Mouse (Mus musculus): Measurements from ENCODE around the gene Lgals2. TPM values are rescaled to one million over a fixed set of nuclear protein-coding genes. Genes with fewer than 3 reads are reported as not detected.

The Lgals2 gene
- total RNA-seq, 2 experiments from 2014 or later = 0.62 to 0.64 TPM

- intact Hi-C loops (cut with DNase I) = no loop called here
- no peak for DNase-seq (ENCODE audit: low spot score)
Observed at GRCm38 (mm10) chr15:78830742-78831719, 24.3 kb downstream of the Lgals2 start.

GRCm38 (mm10) chr15:78829636-78830035, 25.7 kb downstream of the Lgals2 start:
- no peak for DNase-seq (ENCODE audit: low spot score)
- intact Hi-C loops (cut with DNase I) = no loop called here

GRCm38 (mm10) chr15:78828315-78828714, 27.0 kb downstream of the Lgals2 start:
- DNase-seq (ENCODE audit: low spot score) = no peak
- intact Hi-C loops (cut with DNase I) = no loop called here

GRCm38 (mm10) chr15:78826213-78827204, 28.8 kb downstream of the Lgals2 start:
- intact Hi-C loops (cut with DNase I) = loop anchor here (1.0 kb wide), 3 partner anchors 22 to 43 kb away; no protein-coding TSS in a partner anchor
- DNase-seq (ENCODE audit: low spot score) = peak; percentile 55

- no peak for DNase-seq (ENCODE audit: low spot score)
- intact Hi-C loops (cut with DNase I) = no loop called here
Observed at GRCm38 (mm10) chr15:78816074-78816391, 39.3 kb downstream of the Lgals2 start.

- no peak for DNase-seq (ENCODE audit: low spot score)
- intact Hi-C loops (cut with DNase I) = no loop called here
Observed at GRCm38 (mm10) chr15:78815314-78816073, 39.8 kb downstream of the Lgals2 start.

GRCm38 (mm10) chr15:78813603-78814002, 41.7 kb downstream of the Lgals2 start:
- intact Hi-C loops (cut with DNase I) = loop anchor here (5.0 kb wide), 1 partner anchor 39 kb away; no protein-coding TSS in a partner anchor
- DNase-seq (ENCODE audit: low spot score) = no peak

GRCm38 (mm10) chr15:78810146-78810545, 45.2 kb downstream of the Lgals2 start:
- intact Hi-C loops (cut with DNase I) = loop anchor here (5.0 kb wide), 1 partner anchor 42 kb away; no protein-coding TSS in a partner anchor
- no peak for DNase-seq (ENCODE audit: low spot score)

- intact Hi-C loops (cut with DNase I) = loop anchor here (5.0 kb wide), 1 partner anchor 43 kb away; no protein-coding TSS in a partner anchor
Observed at GRCm38 (mm10) chr15:78809739-78810138, 45.6 kb downstream of the Lgals2 start.

GRCm38 (mm10) chr15:78808980-78809379, 46.3 kb downstream of the Lgals2 start:
- DNase-seq (ENCODE audit: low spot score) = no peak

More at GRCm38 (mm10) chr15:78809739-78810138, 45.6 kb downstream of the Lgals2 start:
- no peak for DNase-seq (ENCODE audit: low spot score)

GRCm38 (mm10) chr15:78807141-78807540, 48.2 kb downstream of the Lgals2 start:
- DNase-seq (ENCODE audit: low spot score) = no peak
- intact Hi-C loops (cut with DNase I) = no loop called here

More at GRCm38 (mm10) chr15:78808980-78809379, 46.3 kb downstream of the Lgals2 start:
- intact Hi-C loops (cut with DNase I) = no loop called here

GRCm38 (mm10) chr15:78806614-78807013, 48.7 kb downstream of the Lgals2 start:
- no peak for DNase-seq (ENCODE audit: low spot score)
- intact Hi-C loops (cut with DNase I) = no loop called here

GRCm38 (mm10) chr15:78805351-78805750, 50.0 kb downstream of the Lgals2 start:
- intact Hi-C loops (cut with DNase I) = no loop called here
- no peak for DNase-seq (ENCODE audit: low spot score)

GRCm38 (mm10) chr15:78804326-78804725, 51.0 kb downstream of the Lgals2 start:
- intact Hi-C loops (cut with DNase I) = loop anchor here (1.0 kb wide), 1 partner anchor 18 kb away; no protein-coding TSS in a partner anchor
- no peak for DNase-seq (ENCODE audit: low spot score)

GRCm38 (mm10) chr15:78803499-78803900, 51.8 kb downstream of the Lgals2 start:
- DNase-seq (ENCODE audit: low spot score) = peak; percentile 68
- intact Hi-C loops (cut with DNase I) = no loop called here

- intact Hi-C loops (cut with DNase I) = no loop called here
- peak; percentile 63 for DNase-seq (ENCODE audit: low spot score)
Observed at GRCm38 (mm10) chr15:78802776-78803391, 52.4 kb downstream of the Lgals2 start, which contains the start of gene Card10. Gene Card10, minus strand, starts transcription at chr15:78803042.

GRCm38 (mm10) chr15:78801971-78802741, 53.2 kb downstream of the Lgals2 start:
- intact Hi-C loops (cut with DNase I) = no loop called here
- no peak for DNase-seq (ENCODE audit: low spot score)

- no peak for DNase-seq (ENCODE audit: low spot score)
- intact Hi-C loops (cut with DNase I) = no loop called here
Observed at GRCm38 (mm10) chr15:78801571-78801970, 53.8 kb downstream of the Lgals2 start.

Data from heart, postnatal 25 days (tissue).